Mouse (Mus musculus) adrenal gland, postnatal 10 days (tissue): ENCODE results near the gene Retnlg. TPM values are rescaled to one million over a fixed set of nuclear protein-coding genes. Genes with fewer than 3 reads are reported as not detected.
"Not testable (repeated sequence)": the region's sequence is repeated elsewhere in the genome, so short reads cannot be mapped to it uniquely, and the experiment has no call there.

ENCODE experiments used
- DNase-seq: peaks from one replicate; pipeline ENCODE4 v3.0.0; 2021; ENCODE audit warnings: mixed read lengths
- long read RNA-seq, 2 experiments: library from polyadenylated mRNA; stranded (forward); transcript quantifications; one replicate each; pipeline ENCODE4 v2.0.0; 2021
- total RNA-seq, 2 experiments: library from RNA; stranded (reverse); gene quantifications; 2 replicates each; pipeline ENCODE4 v1.2.3; 2021

Retnlg gene
- total RNA-seq = 10 to 100 TPM in 1 of 2 experiments, 1 to 10 TPM in 1; 6.5 to 15.9 TPM
- long read RNA-seq, experiment 1, partial matches to known transcripts = 1 of 9 reads
- long read RNA-seq, experiment 1, other reads (novel, unspliced or antisense) = 4 of 9 reads
- long read RNA-seq, experiment 2, partial matches to known transcripts = 1 of 4 reads
- long read RNA-seq, experiment 2, other reads (novel, unspliced or antisense) = 0 of 4 reads

- no peak for DNase-seq
Observed at GRCm38 (mm10) chr16:48872321-48872720, at the start of gene Retnlg. Retnlg (plus strand) TSS chr16:48872621.

- DNase-seq = no peak
Observed at GRCm38 (mm10) chr16:48826474-48826873, 45.9 kb upstream of the Retnlg start.

- no peak for DNase-seq
Observed at GRCm38 (mm10) chr16:48827625-48828024, 44.8 kb upstream of the Retnlg start.

GRCm38 (mm10) chr16:48829060-48829459, 43.4 kb upstream of the Retnlg start:
- no peak for DNase-seq

- DNase-seq = no peak
Observed at GRCm38 (mm10) chr16:48832055-48832454, 40.4 kb upstream of the Retnlg start.

GRCm38 (mm10) chr16:48833626-48834025, 38.8 kb upstream of the Retnlg start:
- DNase-seq = not testable (repeated sequence)

GRCm38 (mm10) chr16:48842266-48842665, 30.2 kb upstream of the Retnlg start, which contains the start of gene Retnla:
Retnla (plus strand) TSS chr16:48842551.
- no peak for DNase-seq

GRCm38 (mm10) chr16:48843671-48844386, 28.6 kb upstream of the Retnlg start:
- DNase-seq = no peak

GRCm38 (mm10) chr16:48865004-48865403, 7.4 kb upstream of the Retnlg start:
- not testable (repeated sequence) for DNase-seq

GRCm38 (mm10) chr16:48867690-48868089, 4.7 kb upstream of the Retnlg start:
- DNase-seq = no peak

- no peak for DNase-seq
Observed at GRCm38 (mm10) chr16:48868663-48869062, 3.8 kb upstream of the Retnlg start.

GRCm38 (mm10) chr16:48869671-48870070, 2.8 kb upstream of the Retnlg start:
- DNase-seq = no peak

GRCm38 (mm10) chr16:48871754-48872153, 667 bp upstream of the Retnlg start:
- DNase-seq = no peak

GRCm38 (mm10) chr16:48890733-48891132, 18.3 kb downstream of the Retnlg start:
- DNase-seq = no peak

- no peak for DNase-seq
Observed at GRCm38 (mm10) chr16:48899868-48900267, 27.4 kb downstream of the Retnlg start.

GRCm38 (mm10) chr16:48911184-48911583, 38.8 kb downstream of the Retnlg start:
- DNase-seq = no peak

- DNase-seq = no peak
Observed at GRCm38 (mm10) chr16:48913206-48913605, 40.8 kb downstream of the Retnlg start.

- DNase-seq = no peak
Observed at GRCm38 (mm10) chr16:48923724-48924123, 51.3 kb downstream of the Retnlg start.

Other genes starting within 250 kb of the Retnlg start
- gene Trat1, start 100.6 kb upstream of the Retnlg start, total RNA-seq = under 1 TPM; 0.33 to 0.75 TPM
- gene Retnlb, start 55.8 kb upstream of the Retnlg start, total RNA-seq = not detected
- gene Retnla, start 30.1 kb upstream of the Retnlg start, total RNA-seq = 10 to 100 TPM; 10.5 to 13.0 TPM
- 10 to 100 TPM; 14.5 to 19.1 TPM for gene Dzip3, start 121.5 kb downstream of the Retnlg start, total RNA-seq
- gene Cip2a, start 121.6 kb downstream of the Retnlg start, total RNA-seq = 1 to 10 TPM; 7.4 to 7.7 TPM
- not detected for gene Myh15, start 184.9 kb downstream of the Retnlg start, total RNA-seq